Mouse (Mus musculus) forebrain, embryonic 11.5 days (tissue): ENCODE measurements around the gene Dpp4. TPM values are rescaled to one million over a fixed set of nuclear protein-coding genes. Genes with fewer than 3 reads are reported as not detected.

Source experiments
- ATAC-seq: fragments of 200-750 bp; cut with Nextera tagmentation; replicated peaks from 2 replicates; pipeline ENCODE4 v1.8.0; 2017; ENCODE audit warnings: moderate TSS enrichment; ENCODE audit not compliant: low FRiP score
- DNase-seq: peaks from one replicate; pipeline ENCODE4 v3.0.0-alpha.2; 2017; ENCODE audit warnings: low spot score
- H3K27ac ChIP-seq: fragments of 300-500 bp; sonication (generic); 2 replicates; pipeline ENCODE4 v1.5.1; 2014; ENCODE audit warnings: low read depth, low read length
- H3K27me3 ChIP-seq: fragments of 300-500 bp; sonication (generic); 2 replicates; pipeline ENCODE4 v1.6.1; 2014; ENCODE audit warnings: mild to moderate bottlenecking, low read length, mixed read lengths; ENCODE audit not compliant: control insufficient read depth, insufficient read depth
- H3K36me3 ChIP-seq: fragments of 300-500 bp; sonication (generic); 2 replicates; pipeline ENCODE4 v1.6.1; 2014; ENCODE audit warnings: mild to moderate bottlenecking, low read length, moderate library complexity, mixed read lengths; ENCODE audit not compliant: control insufficient read depth, insufficient read depth
- H3K4me1 ChIP-seq: fragments of 300-500 bp; sonication (generic); replicated peaks from 2 replicates; pipeline ENCODE4 v1.6.1; 2014; ENCODE audit warnings: low read length, mixed read lengths; ENCODE audit not compliant: control insufficient read depth, insufficient read depth
- H3K4me2 ChIP-seq: fragments of 300-500 bp; sonication (generic); 2 replicates; pipeline ENCODE4 v1.6.1; 2014; ENCODE audit warnings: low read depth, mild to moderate bottlenecking, low read length, moderate library complexity, mixed read lengths; ENCODE audit not compliant: severe bottlenecking
- H3K4me3 ChIP-seq: fragments of 300-500 bp; sonication (generic); 2 replicates; pipeline ENCODE4 v1.5.1; 2014; ENCODE audit warnings: low read depth, low read length
- H3K9ac ChIP-seq: fragments of 300-500 bp; sonication (generic); 2 replicates; pipeline ENCODE4 v1.6.1; 2014; ENCODE audit warnings: low read length
- H3K9me3 ChIP-seq: fragments of 300-500 bp; sonication (generic); 2 replicates; pipeline ENCODE4 v1.6.1; 2016; ENCODE audit warnings: low read length, mixed read lengths; ENCODE audit not compliant: control insufficient read depth
- WGBS: fragments of 180-500 bp; shearing (Covaris S2); extraction: QIAGEN DNeasy Blood & Tissue Kit; methylation state at CpG from one replicate; pipeline ENCODE4 v1.1.7; 2014; 5-methylcytosine and 5-hydroxymethylcytosine counted together
- polyA plus RNA-seq: library from polyadenylated mRNA; unstranded; fragments of >200 nt; fragmentation: Nextera tagmentation; extraction: Ambion mirVana; gene quantifications from 2 replicates; pipeline ENCODE4 v1.2.1, GENCODE M21; 2014

Dpp4 gene
- polyA plus RNA-seq, 1 experiment from 2014 or later: 0.57 TPM

- no peak overlapping the region for H3K27ac ChIP-seq
- no peaks in the 10 kb centered on the region for H3K36me3 ChIP-seq
- H3K4me3 ChIP-seq: no peak overlapping the region
- no peak overlapping the region for H3K4me2 ChIP-seq
- H3K4me1 ChIP-seq: no peaks in the 10 kb centered on the region
- no peak for ATAC-seq
- no peaks in the 10 kb centered on the region for H3K27me3 ChIP-seq
- no peak for DNase-seq
- H3K9me3 ChIP-seq: no peaks in the 10 kb centered on the region
- no peak overlapping the region for H3K9ac ChIP-seq
- 86% methylated on average over 3 of the region's 3 CpGs for WGBS
These were observed 92.5 kb downstream of the Dpp4 start for GRCm38 (mm10) chr2:62319489-62319888.

DNA sequence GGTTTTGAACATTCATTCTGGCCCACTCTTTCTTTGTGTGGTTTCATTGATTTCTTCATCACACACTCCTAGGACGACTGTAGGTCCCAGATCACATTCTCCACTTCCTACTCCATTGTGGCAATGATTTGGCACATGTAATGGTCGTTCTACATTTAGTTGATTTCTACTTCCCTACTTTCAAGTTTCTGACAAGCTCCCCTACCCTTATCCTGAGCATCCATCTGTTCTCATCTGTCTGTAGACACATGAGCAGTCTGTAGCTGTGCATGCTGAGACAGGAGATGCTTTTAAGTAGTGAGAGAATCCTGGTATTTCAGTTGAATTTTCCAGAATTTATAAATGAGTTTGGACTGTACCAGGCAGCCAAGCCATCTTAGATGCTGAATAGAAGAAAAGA lies 95.1 kb downstream of the Dpp4 start:
- no peak for ATAC-seq
- H3K9ac ChIP-seq: no peak overlapping the region
- no peaks in the 10 kb centered on the region for H3K36me3 ChIP-seq
- no peak for DNase-seq
- no peak overlapping the region for H3K4me2 ChIP-seq
- no peaks in the 10 kb centered on the region for H3K9me3 ChIP-seq
- WGBS: 75% methylated on average over 2 of the region's 2 CpGs
- H3K27ac ChIP-seq: no peak overlapping the region
- no peaks in the 10 kb centered on the region for H3K4me1 ChIP-seq
- no peaks in the 10 kb centered on the region for H3K27me3 ChIP-seq
- H3K4me3 ChIP-seq: no peak overlapping the region

DNA sequence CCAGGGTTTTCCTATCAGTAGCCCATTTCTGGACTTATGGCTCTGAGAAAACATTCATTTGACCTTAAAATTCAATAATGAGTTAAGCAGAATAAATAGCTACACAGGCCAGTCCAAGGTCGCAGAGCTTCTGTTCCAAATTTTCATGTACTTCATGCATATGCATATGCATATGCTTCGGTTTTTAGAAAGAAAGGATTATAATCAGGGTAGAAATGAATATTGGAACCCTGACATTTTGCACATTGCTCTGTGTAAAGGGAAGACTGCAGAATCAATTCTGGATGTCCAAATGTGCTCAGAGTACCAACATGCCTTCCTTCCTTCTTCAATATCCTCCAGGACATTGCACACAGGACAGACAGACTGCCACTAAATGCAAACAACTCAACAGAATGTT lies 104.6 kb downstream of the Dpp4 start:
- 85% methylated on average over 2 of the region's 2 CpGs for WGBS
- no peak overlapping the region for H3K27ac ChIP-seq
- no peaks in the 10 kb centered on the region for H3K9me3 ChIP-seq
- H3K27me3 ChIP-seq: no peaks in the 10 kb centered on the region
- no peak for ATAC-seq
- no peaks in the 10 kb centered on the region for H3K4me1 ChIP-seq
- no peak for DNase-seq
- H3K4me2 ChIP-seq: no peak overlapping the region
- no peaks in the 10 kb centered on the region for H3K36me3 ChIP-seq
- no peak overlapping the region for H3K9ac ChIP-seq
- H3K4me3 ChIP-seq: no peak overlapping the region

GRCm38 (mm10) chr2:62306978-62307377 lies 105.1 kb downstream of the Dpp4 start:
- DNase-seq (no peak), ATAC-seq (no peak)
- H3K4me3 ChIP-seq: no peak overlapping the region

GRCm38 (mm10) chr2:62301716-62302115 lies 110.3 kb downstream of the Dpp4 start:
- no peak overlapping the region for H3K27ac ChIP-seq
- no peaks in the 10 kb centered on the region for H3K36me3 ChIP-seq
- H3K4me1 ChIP-seq: no peaks in the 10 kb centered on the region
- H3K27me3 ChIP-seq: no peaks in the 10 kb centered on the region
- no peak for DNase-seq
- no peak overlapping the region for H3K4me3 ChIP-seq
- H3K9me3 ChIP-seq: no peaks in the 10 kb centered on the region
- no peak for ATAC-seq
- 99% methylated on average over 2 of the region's 2 CpGs for WGBS
- H3K9ac ChIP-seq: no peak overlapping the region
- no peak overlapping the region for H3K4me2 ChIP-seq

More at GRCm38 (mm10) chr2:62306978-62307377, 105.1 kb downstream of the Dpp4 start:
- WGBS: 88% methylated on average over 5 of the region's 5 CpGs
- no peak overlapping the region for H3K27ac ChIP-seq
- H3K36me3 ChIP-seq: no peaks in the 10 kb centered on the region
- H3K9ac ChIP-seq: no peak overlapping the region
- H3K27me3 ChIP-seq: no peaks in the 10 kb centered on the region
- H3K4me2 ChIP-seq: no peak overlapping the region
- no peaks in the 10 kb centered on the region for H3K9me3 ChIP-seq
- H3K4me1 ChIP-seq: no peaks in the 10 kb centered on the region

DNA sequence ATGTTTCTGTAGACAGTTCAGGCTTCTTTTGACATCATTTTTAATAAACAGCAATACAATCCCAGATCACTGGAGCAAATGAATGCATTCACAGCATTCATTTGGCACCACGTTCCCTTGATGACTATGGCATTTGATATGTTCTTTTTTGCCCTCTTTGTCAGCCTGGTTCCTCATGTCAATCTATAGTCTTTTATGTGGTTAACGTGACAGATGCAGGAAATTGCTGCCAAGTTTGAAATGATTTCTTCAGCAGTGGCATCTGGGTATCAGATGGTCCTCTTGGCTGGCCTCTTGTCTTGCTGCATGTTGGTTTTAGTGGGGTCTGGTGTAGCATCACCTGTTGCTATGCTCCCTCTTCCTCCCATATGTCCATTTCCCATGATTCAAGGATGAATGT lies 118.2 kb downstream of the Dpp4 start:
- 50% methylated on average over 2 of the region's 2 CpGs for WGBS
- no peak overlapping the region for H3K9ac ChIP-seq
- no peak overlapping the region for H3K4me2 ChIP-seq
- no peak overlapping the region for H3K4me3 ChIP-seq
- H3K27ac ChIP-seq: no peak overlapping the region
- H3K36me3 ChIP-seq: no peaks in the 10 kb centered on the region
- no peak for ATAC-seq
- H3K27me3 ChIP-seq: no peaks in the 10 kb centered on the region
- no peaks in the 10 kb centered on the region for H3K9me3 ChIP-seq
- H3K4me1 ChIP-seq: no peaks in the 10 kb centered on the region
- no peak for DNase-seq

DNA sequence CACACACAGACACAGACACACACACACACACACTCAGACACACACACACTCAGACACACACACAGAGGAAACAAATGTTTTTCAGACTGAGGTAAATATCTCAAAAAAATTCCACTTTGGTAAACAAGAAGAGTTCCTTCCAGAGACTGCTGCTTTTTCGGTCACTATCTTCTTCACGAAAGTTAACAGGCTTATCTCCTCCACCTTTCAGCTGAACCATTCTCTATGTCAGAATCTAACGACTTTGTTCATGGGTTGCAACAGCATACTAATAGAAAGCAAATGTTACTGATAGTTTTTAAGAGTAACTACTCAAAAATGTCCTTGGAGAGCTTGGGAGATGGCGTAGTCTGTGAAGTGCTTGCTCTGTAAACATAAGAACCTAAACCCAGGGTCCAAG lies 124.5 kb downstream of the Dpp4 start:
- Histone ChIP-seq H3K9me3 (no peaks in the 10 kb centered on the region), H3K4me3 (no peak overlapping the region), H3K9ac (no peak overlapping the region), H3K27ac (no peak overlapping the region), H3K36me3 (no peaks in the 10 kb centered on the region), H3K27me3 (no peaks in the 10 kb centered on the region), H3K4me2 (no peak overlapping the region), H3K4me1 (no peaks in the 10 kb centered on the region)
- ATAC-seq (no peak), DNase-seq (no peak)
- WGBS: 79% methylated on average over 4 of the region's 4 CpGs

GRCm38 (mm10) chr2:62285847-62286246 lies 126.2 kb downstream of the Dpp4 start:
- ATAC-seq (no peak), DNase-seq (no peak)
- no peak overlapping the region for H3K4me3 ChIP-seq
- H3K9me3 ChIP-seq: no peaks in the 10 kb centered on the region
- H3K9ac ChIP-seq: no peak overlapping the region
- H3K27ac ChIP-seq: no peak overlapping the region
- H3K4me2 ChIP-seq: no peak overlapping the region
- no peaks in the 10 kb centered on the region for H3K4me1 ChIP-seq
- WGBS: 1% methylated on average over 2 of the region's 2 CpGs
- H3K27me3 ChIP-seq: no peaks in the 10 kb centered on the region
- no peaks in the 10 kb centered on the region for H3K36me3 ChIP-seq

DNA sequence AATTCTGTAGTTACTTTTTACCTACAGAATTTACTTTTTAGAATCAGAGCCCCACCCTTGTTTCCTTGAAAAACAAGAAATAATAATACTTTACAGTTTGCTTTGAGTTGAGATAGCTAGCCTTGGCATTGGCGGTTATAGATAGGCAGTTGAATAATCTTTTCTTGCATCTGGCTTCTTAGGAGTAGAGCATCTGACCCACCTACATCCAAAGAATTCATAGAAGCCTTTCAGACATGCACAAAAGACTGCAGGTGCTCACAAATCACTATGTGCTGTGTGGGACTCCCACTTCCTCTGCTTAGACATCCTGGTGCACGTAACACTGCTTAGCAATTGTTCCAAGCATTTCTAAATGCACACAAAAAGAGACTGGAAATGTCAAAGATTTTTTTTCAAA lies 127.0 kb downstream of the Dpp4 start:
- no peak overlapping the region for H3K9ac ChIP-seq
- H3K27me3 ChIP-seq: no peaks in the 10 kb centered on the region
- no peaks in the 10 kb centered on the region for H3K4me1 ChIP-seq
- no peaks in the 10 kb centered on the region for H3K9me3 ChIP-seq
- H3K27ac ChIP-seq: no peak overlapping the region
- ATAC-seq: no peak
- no peak overlapping the region for H3K4me3 ChIP-seq
- no peak overlapping the region for H3K4me2 ChIP-seq
- 84% methylated on average over 2 of the region's 2 CpGs for whole genome bisulfite sequencing
- no peaks in the 10 kb centered on the region for H3K36me3 ChIP-seq
- DNase-seq: no peak
